Mouse (Mus musculus): ENCODE results near the gene Gm37419.

DNA sequence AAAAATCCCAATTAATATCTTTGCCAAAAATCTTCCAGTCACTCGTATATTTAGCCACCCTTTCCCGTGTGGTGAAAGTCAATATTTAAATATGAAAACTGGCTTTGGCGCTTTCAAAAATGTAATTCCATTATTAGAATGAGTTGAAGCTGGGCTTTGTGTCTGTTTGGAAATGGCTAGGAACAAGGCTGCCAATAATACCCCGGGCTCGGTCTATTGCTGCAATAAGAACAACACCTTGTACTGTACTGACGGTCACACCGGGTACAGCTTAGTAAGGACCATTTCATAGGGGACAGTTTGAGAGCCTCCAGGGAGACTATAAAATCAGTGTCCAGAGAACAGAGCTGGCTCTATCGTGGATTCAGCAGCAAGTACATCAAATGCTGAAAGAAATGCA lies 17.6 kb downstream of the Gm37419 start:
- TF ChIP-seq GABPA (IDR thresholded peaks at IDR 0.05; ENCODE audit: low read depth, low read length): no peak
- no peak for TF ChIP-seq CTCF (IDR thresholded peaks at IDR 0.05 in 2 of 3, conservative IDR thresholded peaks at IDR 0.05 in 1 of 3; ENCODE audit: control insufficient read depth in 1 of 3, insufficient read depth in 1 of 3, low read depth in 2 of 3, low read length in 3 of 3, poor library complexity in 1 of 3, severe bottlenecking in 1 of 3)

All from MEL (cell line).